Mouse (Mus musculus) hindbrain, embryonic 10.5 days (tissue): ENCODE measurements around the gene Zfp868. TPM values are rescaled to one million over a fixed set of nuclear protein-coding genes. Genes with fewer than 3 reads are reported as not detected.
"Not testable (repeated sequence)": the region's sequence is repeated elsewhere in the genome, so short reads cannot be mapped to it uniquely, and the experiment has no call there.

ENCODE experiments used
- DNase-seq: peaks from one replicate; pipeline ENCODE4 v3.0.0-alpha.2; 2017; ENCODE audit warnings: low spot score
- H3K27ac ChIP-seq: fragments of 300-500 bp; sonication (generic); 2 replicates; pipeline ENCODE4 v1.5.1; 2016; ENCODE audit warnings: mild to moderate bottlenecking, moderate library complexity
- H3K27me3 ChIP-seq: fragments of 300-500 bp; sonication (generic); 2 replicates; pipeline ENCODE4 v1.6.1; 2016; ENCODE audit warnings: mild to moderate bottlenecking; ENCODE audit not compliant: poor library complexity, insufficient read depth, severe bottlenecking
- H3K36me3 ChIP-seq: fragments of 300-500 bp; sonication (generic); 2 replicates; pipeline ENCODE4 v1.6.1; 2016; ENCODE audit warnings: mild to moderate bottlenecking, moderate library complexity
- H3K4me1 ChIP-seq: fragments of 300-500 bp; sonication (generic); replicated peaks from 2 replicates; pipeline ENCODE4 v1.6.1; 2016; ENCODE audit warnings: mild to moderate bottlenecking
- H3K4me3 ChIP-seq: fragments of 300-500 bp; sonication (generic); 2 replicates; pipeline ENCODE4 v1.5.1; 2016; ENCODE audit warnings: mild to moderate bottlenecking, moderate library complexity
- H3K9me3 ChIP-seq: fragments of 300-500 bp; sonication (generic); 2 replicates; pipeline ENCODE4 v1.6.1; 2016; ENCODE audit warnings: mild to moderate bottlenecking, moderate library complexity
- WGBS: fragments of 180-500 bp; shearing (Covaris S2); methylation state at CpG from one replicate; pipeline ENCODE4 v1.1.7; 2016; 5-methylcytosine and 5-hydroxymethylcytosine counted together
- polyA plus RNA-seq: library from polyadenylated mRNA; unstranded; fragments of >200 nt; fragmentation: Nextera tagmentation; extraction: Ambion mirVana; gene quantifications from 2 replicates; pipeline ENCODE4 v1.2.1, GENCODE M21; 2016

The Zfp868 gene
- 34.3 and 36.8 TPM in 2 replicates for polyA plus RNA-seq

DNA sequence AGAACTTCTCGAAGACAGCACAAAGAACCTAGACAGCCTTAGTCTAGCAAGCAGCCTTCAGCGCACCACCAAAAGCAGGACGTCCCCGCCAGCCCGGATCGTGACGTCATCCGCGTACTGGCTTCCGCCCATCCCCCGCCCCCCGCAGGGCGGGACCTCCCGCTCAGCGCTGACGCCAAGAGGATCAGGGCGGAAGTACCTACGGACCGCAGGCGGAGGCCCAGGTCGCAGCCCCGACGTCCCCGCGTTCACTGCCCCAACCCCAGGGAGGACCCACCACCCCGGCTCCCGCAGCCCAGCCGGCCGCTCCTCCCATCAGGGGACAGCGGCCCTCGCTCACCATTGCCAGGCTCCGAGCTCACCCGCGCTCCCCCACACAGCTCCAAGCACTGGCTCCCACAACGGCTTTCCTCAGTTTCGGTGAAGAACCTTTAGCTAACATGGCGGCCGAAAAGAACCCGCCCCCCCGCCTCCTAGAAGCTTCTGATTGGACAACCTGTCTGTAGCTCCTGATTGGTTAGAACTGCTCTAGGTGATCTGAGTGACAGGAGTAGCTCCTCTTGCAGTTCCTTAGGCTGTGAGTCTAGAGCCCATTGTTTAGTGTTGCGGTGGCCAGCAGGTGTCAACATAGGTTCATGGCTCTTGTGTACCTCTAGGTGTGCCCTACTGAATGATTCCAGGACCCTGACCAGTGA, at the start of gene Zfp868:
Gene Zfp868, minus strand, starts transcription at position 454 of the 695 bp plus-strand sequence.
- Histone ChIP-seq H3K4me1 (peaks cover 11% of the 10 kb centered on the region), H3K27ac (peak within 1 kb of the TSS; percentile 100), H3K36me3 (peaks cover 16% of the 10 kb centered on the region; the same call in 1 of the 2 replicates), H3K9me3 (0 out of 2 replicates have a peak, but pooled peaks cover 5% of the 10 kb centered on the region), H3K27me3 (no peaks in the 10 kb centered on the region), H3K4me3 (peak within 1 kb of the TSS; percentile 80)
- under 1% methylated on average over 41 of the region's 41 CpGs for whole genome bisulfite sequencing
- peak; percentile 97 for DNase-seq

DNA sequence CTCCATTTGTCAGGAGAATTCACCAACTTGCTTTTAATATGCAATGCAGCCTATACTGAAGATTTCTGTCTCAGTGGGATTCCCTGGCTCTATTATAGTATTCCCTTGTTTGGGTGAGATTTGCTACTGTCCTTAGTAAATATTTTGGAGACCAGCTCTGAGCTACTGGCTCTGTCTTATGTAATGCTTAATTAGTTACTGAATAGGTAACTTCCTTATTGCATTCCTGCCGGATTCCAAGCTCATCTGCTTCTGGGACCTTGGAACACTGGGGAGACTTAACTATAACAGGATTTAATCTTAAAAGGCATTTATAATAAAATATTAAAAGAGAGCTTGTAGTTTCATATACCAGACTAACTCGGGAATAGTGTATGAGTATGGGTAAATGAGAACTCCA, 39.7 kb upstream of the Zfp868 start:
- not testable (repeated sequence) for H3K4me3 ChIP-seq, H3K27ac ChIP-seq, H3K27me3 ChIP-seq, DNase-seq, H3K4me1 ChIP-seq
- peaks cover 18% of the 10 kb centered on the region for H3K9me3 ChIP-seq
- H3K36me3 ChIP-seq = peaks cover 39% of the 10 kb centered on the region
- 82% methylated on average over 2 of the region's 2 CpGs for WGBS

DNA sequence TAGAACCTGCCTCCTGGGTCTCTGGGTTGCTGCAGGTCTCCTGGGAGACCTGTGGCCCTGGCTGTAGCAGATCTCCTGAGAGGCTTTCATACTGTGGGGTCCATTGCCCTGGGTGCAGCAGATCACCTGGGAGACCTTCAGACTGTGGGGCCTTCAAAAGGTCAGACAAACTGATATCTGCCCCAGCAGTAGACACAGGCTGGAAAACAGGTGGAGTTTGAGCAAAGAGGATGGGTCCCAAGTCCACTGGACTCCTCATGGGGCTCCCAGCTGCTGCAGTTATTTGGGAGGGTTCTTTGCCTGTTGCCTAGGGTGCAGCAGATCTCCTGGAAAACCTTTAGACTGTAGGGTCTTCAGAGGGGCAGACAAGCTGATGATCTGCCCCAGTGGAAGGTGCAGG, 35.9 kb upstream of the Zfp868 start:
- Histone ChIP-seq H3K4me1 (no peaks in the 10 kb centered on the region), H3K27me3 (peaks cover 1% of the 10 kb centered on the region; the same call in 1 of the 2 replicates), H3K4me3 (no peak overlapping the region), H3K36me3 (peaks cover 50% of the 10 kb centered on the region), H3K9me3 (peaks cover 20% of the 10 kb centered on the region), H3K27ac (no peak overlapping the region)
- DNase-seq = no peak

DNA sequence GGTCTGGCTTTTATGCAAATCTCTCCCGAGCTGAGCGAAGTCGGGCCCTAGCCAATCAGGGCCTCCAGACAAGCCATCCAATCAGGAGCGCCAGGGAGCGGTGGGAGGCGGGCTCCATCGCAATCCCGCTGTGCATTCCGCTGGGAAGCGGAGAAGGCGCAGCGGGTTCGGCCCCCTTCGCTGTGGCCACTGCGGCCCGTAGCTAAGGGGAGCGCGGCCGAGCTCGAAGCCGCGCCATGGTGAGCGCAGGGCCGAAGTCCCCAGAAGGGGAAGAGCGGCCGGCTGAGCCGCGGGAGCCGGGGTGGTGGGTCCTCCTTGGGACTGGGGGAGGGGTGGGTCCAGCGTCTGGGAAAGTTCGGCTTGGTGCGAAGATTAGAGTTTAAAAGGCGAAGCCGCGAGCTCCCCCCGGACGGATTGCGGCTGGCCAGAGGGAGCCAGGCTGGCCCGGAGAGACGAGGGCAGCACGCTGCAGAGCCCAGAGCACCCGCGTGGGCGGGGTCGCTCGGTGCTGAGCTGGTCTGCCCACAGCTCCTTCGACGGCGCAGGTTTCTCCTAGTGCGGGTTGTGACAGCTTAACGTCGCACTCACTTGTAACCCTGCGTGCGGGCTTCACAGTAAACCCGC, 29.1 kb upstream of the Zfp868 start, which contains the start of gene Zfp964:
Gene Zfp964, plus strand, starts transcription at position 122 of the 624 bp plus-strand sequence.
- H3K4me1 ChIP-seq = peaks cover 11% of the 10 kb centered on the region
- H3K27ac ChIP-seq = peak within 1 kb of the TSS; percentile 94
- H3K4me3 ChIP-seq = peak within 1 kb of the TSS; percentile 66
- peaks cover 10% of the 10 kb centered on the region; the same call in 1 of the 2 replicates for H3K9me3 ChIP-seq
- H3K36me3 ChIP-seq = peaks cover 5% of the 10 kb centered on the region
- under 1% methylated on average over 55 of the region's 55 CpGs for WGBS
- peak; percentile 95 for DNase-seq
- H3K27me3 ChIP-seq = peaks cover 10% of the 10 kb centered on the region

DNA sequence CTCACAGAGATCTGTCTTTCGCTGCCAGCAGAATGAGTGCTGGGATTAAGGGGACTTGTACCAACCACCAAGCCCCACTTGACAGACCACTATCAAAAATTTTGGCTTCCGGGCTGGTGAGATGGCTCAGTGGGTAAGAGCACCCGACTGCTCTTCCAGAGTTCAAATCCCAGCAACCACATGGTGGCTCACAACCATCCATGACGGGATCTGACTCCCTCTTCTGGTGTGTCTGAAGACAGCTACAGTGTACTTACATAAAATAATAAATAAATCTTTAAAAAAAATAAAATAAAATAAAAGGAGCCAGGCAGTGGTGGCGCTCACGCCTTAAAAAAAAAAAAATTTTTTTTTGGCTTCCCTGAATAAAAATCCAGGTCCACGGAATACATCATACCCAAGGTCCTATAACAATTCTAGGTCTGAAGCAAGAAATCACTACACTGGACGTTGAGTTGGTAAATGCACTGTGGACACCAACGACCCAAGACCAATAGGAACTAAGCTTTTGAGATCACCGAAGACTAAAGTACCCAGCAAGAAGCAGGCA, 28.5 kb upstream of the Zfp868 start:
- no peak for DNase-seq
- Histone ChIP-seq H3K9me3 (0 out of 2 replicates have a peak, but pooled peaks cover 5% of the 10 kb centered on the region), H3K27me3 (peaks cover 10% of the 10 kb centered on the region), H3K4me1 (peaks cover 11% of the 10 kb centered on the region), H3K36me3 (0 out of 2 replicates have a peak, but pooled peaks cover 3% of the 10 kb centered on the region), H3K4me3 (peak overlapping the region; percentile 66), H3K27ac (peak overlapping the region; percentile 94)
- WGBS = 47% methylated on average over 10 of the region's 10 CpGs

DNA sequence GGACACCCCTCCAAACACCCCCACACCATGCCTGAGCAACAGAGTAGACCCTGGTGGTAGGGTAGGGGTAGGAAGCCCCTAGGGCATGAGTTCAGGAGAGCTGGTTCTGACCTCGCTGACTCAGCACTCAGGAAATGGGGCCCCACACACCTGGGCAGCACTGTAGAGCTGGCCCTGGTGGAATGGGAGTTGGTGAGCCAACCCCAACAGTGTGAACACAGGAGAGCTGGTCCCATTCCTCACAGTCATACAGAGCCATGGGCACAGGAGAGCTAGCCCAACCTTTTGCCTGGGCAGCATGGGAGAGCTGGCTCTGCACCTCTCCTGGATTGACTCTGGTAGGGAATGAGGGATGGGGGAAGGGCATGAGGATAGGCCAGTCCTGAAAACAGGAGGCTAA, 7.3 kb downstream of the Zfp868 start:
- H3K9me3 ChIP-seq = no peaks in the 10 kb centered on the region
- H3K27ac ChIP-seq = no peak overlapping the region
- no peaks in the 10 kb centered on the region for H3K27me3 ChIP-seq
- no peak for DNase-seq
- 83% methylated on average over 1 of the region's 1 CpGs for WGBS
- no peaks in the 10 kb centered on the region for H3K4me1 ChIP-seq
- no peak overlapping the region for H3K4me3 ChIP-seq
- peaks cover 79% of the 10 kb centered on the region for H3K36me3 ChIP-seq

DNA sequence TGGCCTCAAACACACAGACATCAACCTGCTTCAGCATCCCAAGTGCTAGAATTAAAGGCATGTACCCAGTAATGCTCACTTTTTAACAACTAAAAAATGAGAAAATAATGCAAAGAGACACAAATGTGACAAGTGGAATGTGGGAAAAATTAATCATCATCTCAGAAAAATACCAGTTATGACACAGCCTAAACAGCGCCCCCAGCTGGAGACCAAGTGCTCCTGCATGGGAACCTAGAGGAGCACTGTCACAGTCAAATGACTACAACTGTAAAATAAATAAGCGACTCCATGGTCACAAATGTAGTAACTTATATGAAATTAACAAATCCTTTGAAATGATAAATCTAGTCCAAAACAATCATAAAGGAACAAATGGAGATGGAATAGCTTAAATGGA, 10.7 kb downstream of the Zfp868 start:
- Histone ChIP-seq H3K4me1 (no peaks in the 10 kb centered on the region), H3K27me3 (no peaks in the 10 kb centered on the region), H3K27ac (no peak overlapping the region), H3K4me3 (no peak overlapping the region), H3K36me3 (peaks cover 99% of the 10 kb centered on the region), H3K9me3 (no peaks in the 10 kb centered on the region)
- no peak for DNase-seq
- WGBS = 57% methylated on average over 2 of the region's 2 CpGs

DNA sequence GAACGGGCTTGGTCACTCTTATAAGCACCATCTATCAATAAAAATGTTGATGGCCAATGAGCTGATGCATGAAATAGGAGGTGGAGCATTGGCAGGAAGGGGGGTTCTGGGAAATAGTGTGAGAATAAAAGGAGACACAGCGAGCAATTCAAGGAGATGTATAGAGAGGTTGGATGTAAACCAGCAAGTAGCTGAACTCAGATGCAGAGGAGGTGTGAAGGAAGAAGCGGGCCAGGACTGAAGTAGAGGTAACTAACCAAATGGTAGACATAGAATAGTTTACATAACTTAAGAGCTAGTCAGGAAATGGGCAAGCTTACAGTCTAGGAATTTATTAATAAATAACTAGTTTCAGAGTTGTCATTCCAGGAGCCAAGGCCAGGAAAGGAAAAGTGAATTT, 27.8 kb downstream of the Zfp868 start:
- H3K36me3 ChIP-seq, H3K27ac ChIP-seq, DNase-seq, H3K9me3 ChIP-seq, H3K4me3 ChIP-seq, H3K27me3 ChIP-seq, H3K4me1 ChIP-seq: not testable (repeated sequence)
- WGBS = 92% methylated on average over 3 of the region's 3 CpGs

DNA sequence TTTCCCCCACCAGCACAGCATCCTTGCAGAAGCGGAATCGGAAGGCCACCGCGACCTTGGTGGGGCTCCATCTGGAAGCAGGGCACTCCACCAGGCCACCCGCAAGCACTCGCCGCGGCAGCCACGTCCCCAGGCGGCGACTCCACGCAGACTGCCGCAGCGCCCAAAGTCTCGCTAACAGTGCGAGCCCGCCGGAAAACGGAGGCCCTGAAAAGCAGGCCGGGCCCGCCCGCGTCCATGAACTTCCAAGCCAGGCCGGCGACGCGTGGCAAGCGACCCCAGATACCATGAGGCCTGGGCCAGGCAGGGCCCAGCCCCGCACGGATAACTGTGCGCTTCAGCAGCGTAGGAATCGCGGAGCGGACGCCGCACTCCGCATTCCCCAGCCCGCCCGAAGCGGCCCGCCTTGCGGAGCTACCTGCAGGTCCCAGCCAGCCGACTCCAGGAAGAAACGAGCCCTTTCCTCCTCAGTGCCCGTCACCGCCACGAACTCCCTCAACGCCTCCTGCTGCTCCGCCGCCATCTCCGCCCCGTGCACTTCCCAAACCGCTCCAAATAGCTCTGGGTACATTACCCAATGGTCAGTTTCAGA, 40.6 kb downstream of the Zfp868 start:
- Histone ChIP-seq H3K4me1 (peaks cover 6% of the 10 kb centered on the region), H3K9me3 (no peaks in the 10 kb centered on the region), H3K27ac (peak overlapping the region; percentile 83), H3K4me3 (peak overlapping the region; percentile 59), H3K27me3 (peaks cover 8% of the 10 kb centered on the region), H3K36me3 (no peaks in the 10 kb centered on the region)
- WGBS = under 1% methylated on average over 54 of the region's 54 CpGs
- DNase-seq = peak; percentile 68

DNA sequence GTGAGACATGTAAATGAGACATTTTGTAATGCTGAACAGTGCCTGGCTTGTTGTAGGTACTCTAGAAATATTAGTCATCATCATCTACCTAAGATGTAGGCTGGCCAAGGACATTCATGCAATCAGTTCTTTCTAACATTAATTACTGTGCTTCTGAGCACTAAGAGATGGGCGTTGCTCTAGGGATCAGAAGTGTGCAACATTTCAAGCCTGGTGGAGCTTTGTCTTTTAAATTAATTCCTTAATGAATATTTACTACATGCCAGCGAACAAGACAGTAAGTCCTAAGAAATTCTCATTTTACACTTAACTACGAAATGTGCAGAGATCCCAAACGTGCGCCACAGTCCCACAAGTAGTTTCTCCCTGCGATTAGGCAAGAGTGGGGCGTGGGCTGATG, 41.1 kb downstream of the Zfp868 start:
- Histone ChIP-seq H3K4me3 (peak overlapping the region; percentile 59), H3K27ac (peak overlapping the region; percentile 83; the same call in 1 of the 2 replicates)
- not testable (repeated sequence) for H3K9me3 ChIP-seq, H3K4me1 ChIP-seq, H3K27me3 ChIP-seq, H3K36me3 ChIP-seq, DNase-seq
- WGBS = 15% methylated on average over 7 of the region's 7 CpGs
